9 mouse cellular contexts compared by ENCODE assay signal in the genomic region with DNA sequence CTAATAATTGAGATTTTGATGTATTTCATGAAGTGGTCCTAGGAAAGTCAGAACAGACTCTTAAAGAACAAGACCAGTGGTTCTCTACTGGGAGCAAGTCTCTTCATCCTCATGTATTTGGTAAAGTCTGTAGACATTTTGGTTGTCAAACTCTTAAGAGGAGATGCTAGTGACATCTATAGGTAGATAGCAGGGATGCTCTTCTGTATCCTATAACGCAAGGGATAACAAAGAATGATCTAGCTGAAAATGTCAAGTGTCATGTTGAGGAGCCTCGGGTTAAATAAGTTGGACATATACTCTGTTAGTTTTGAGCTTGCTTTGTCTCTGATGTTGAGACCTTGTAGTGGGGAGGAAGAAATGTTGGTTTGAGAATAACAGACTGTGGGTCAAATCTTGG. TPM values are rescaled to one million over a fixed set of nuclear protein-coding genes. Genes with fewer than 3 reads are reported as not detected.
DNase-seq lines count a peak whose midpoint lies in the region; ATAC-seq and TF ChIP-seq lines count a peak whose summit lies in the region.
"Had no signal": no experiment of that assay in that cellular context is flagged by ENCODE, and none has a peak within 500 bp of the region (broad histone marks: within the 10 kb centered on the region; RNA-seq: fewer than 3 reads in every experiment).

No protein-coding gene starts in this region.

- TF ChIP-seq RAD21 in CH12.LX (IDR thresholded peaks at IDR 0.05; ENCODE audit: low read depth, low read length) = peak; percentile 14; the same call in 1 of the 2 replicates

- intact Hi-C loops in heart, postnatal 14 days (cut with DNase I) = no loop called here

- no peak for DNase-seq in heart, postnatal 14 days
- no peak for DNase-seq in CH12.LX (ENCODE audit: extremely low read depth)
- no peak for DNase-seq in right cerebral cortex, postnatal 10 days (ENCODE audit: low spot score in 2 of 2)
- DNase-seq in kidney, adult 8-10 months = no peak
- no peak for DNase-seq in ovary, postnatal 14 days (ENCODE audit: low spot score)
- DNase-seq: layer of hippocampus, postnatal 36 days had no signal

- peak overlapping the region; percentile 98 for H3K4me2 ChIP-seq in heart, embryonic 12.5 days
- peak overlapping the region; percentile 95 for H3K4me2 ChIP-seq in CH12.LX (ENCODE audit: insufficient read depth, low read depth, poor library complexity, severe bottlenecking)
- peak overlapping the region; percentile 97 for H3K4me2 ChIP-seq in forebrain, embryonic 12.5 days
- peak overlapping the region; percentile 91 for H3K4me2 ChIP-seq in liver, embryonic 15.5 days

- 24% methylated on average over 2 of the region's 2 CpGs for WGBS in heart, embryonic 12.5 days
- WGBS in forebrain, embryonic 12.5 days = 27% methylated on average over 2 of the region's 2 CpGs
- 17% methylated on average over 2 of the region's 2 CpGs for WGBS in liver, embryonic 15.5 days (ENCODE audit: insufficient replicate concordance)

- dilution Hi-C loops in CH12.LX (cut with MboI; ENCODE audit: extremely low pct_ligation_motif_present, extremely low pct_unique_long_range_greater_than_20kb, low sequenced_read_pairs) = no loop called here

- H3K4me1 ChIP-seq in heart, embryonic 12.5 days (replicated peaks) = peaks cover 36% of the 10 kb centered on the region
- peaks cover 10 to 49% of the 10 kb centered on the region in 2 experiments for H3K4me1 ChIP-seq in CH12.LX (ENCODE audit: control insufficient read depth in 1 of 2, insufficient read depth in 2 of 2)
- peaks cover 43% of the 10 kb centered on the region for H3K4me1 ChIP-seq in forebrain, embryonic 12.5 days
- peaks cover 60% of the 10 kb centered on the region for H3K4me1 ChIP-seq in liver, embryonic 15.5 days (replicated peaks)

- no peaks in the 10 kb centered on the region for H3K27me3 ChIP-seq in heart, embryonic 12.5 days (replicated peaks)
- H3K27me3 ChIP-seq in CH12.LX (replicated peaks) = no peaks in the 10 kb centered on the region
- no peaks in the 10 kb centered on the region for H3K27me3 ChIP-seq in forebrain, embryonic 12.5 days
- no peaks in the 10 kb centered on the region for H3K27me3 ChIP-seq in liver, embryonic 15.5 days

- TF ChIP-seq EP300 in CH12.LX (IDR thresholded peaks at IDR 0.05; ENCODE audit: low read length) = no peak

- peak overlapping the region; percentile 100 for H3K9ac ChIP-seq in heart, embryonic 12.5 days
- H3K9ac ChIP-seq in CH12.LX (ENCODE audit: insufficient read depth, low read depth) = peak overlapping the region; percentile 100
- H3K9ac ChIP-seq in forebrain, embryonic 12.5 days = peak overlapping the region; percentile 99
- H3K9ac ChIP-seq in liver, embryonic 15.5 days = peak overlapping the region; percentile 98

- H3K27ac ChIP-seq in heart, embryonic 12.5 days (ENCODE audit: poor library complexity, severe bottlenecking) = no peak overlapping the region
- H3K27ac ChIP-seq in CH12.LX (ENCODE audit: insufficient read depth, low read depth) = no peak overlapping the region
- no peak overlapping the region for H3K27ac ChIP-seq in forebrain, embryonic 12.5 days
- H3K27ac ChIP-seq in liver, embryonic 15.5 days (replicated peaks) = peak overlapping the region; percentile 94

- peaks cover 48% of the 10 kb centered on the region for H3K36me3 ChIP-seq in heart, embryonic 12.5 days
- H3K36me3 ChIP-seq in CH12.LX (replicated peaks in 1 of 2; ENCODE audit: control insufficient read depth in 1 of 2, insufficient read depth in 1 of 2, low read length in 1 of 2) = peaks cover 46 to 56% of the 10 kb centered on the region in 2 experiments
- peaks cover 50% of the 10 kb centered on the region for H3K36me3 ChIP-seq in forebrain, embryonic 12.5 days (replicated peaks)
- H3K36me3 ChIP-seq in liver, embryonic 15.5 days (replicated peaks) = peaks cover 58% of the 10 kb centered on the region

- no peaks in the 10 kb centered on the region for H3K9me3 ChIP-seq in heart, embryonic 12.5 days (replicated peaks)
- H3K9me3 ChIP-seq in CH12.LX (replicated peaks; ENCODE audit: low read length) = no peaks in the 10 kb centered on the region
- H3K9me3 ChIP-seq in forebrain, embryonic 12.5 days = no peaks in the 10 kb centered on the region
- no peaks in the 10 kb centered on the region for H3K9me3 ChIP-seq in liver, embryonic 15.5 days (replicated peaks)

- H3K79me2 ChIP-seq in CH12.LX (replicated peaks; ENCODE audit: control insufficient read depth, extremely low read depth, insufficient read depth, poor library complexity, severe bottlenecking) = peaks cover 46% of the 10 kb centered on the region

- ATAC-seq in heart, embryonic 12.5 days (ENCODE audit: insufficient number of reproducible peaks, low FRiP score) = no peak
- no peak for ATAC-seq in forebrain, embryonic 12.5 days (ENCODE audit: low FRiP score)
- no peak for ATAC-seq in liver, embryonic 15.5 days (ENCODE audit: insufficient read depth)

- in situ Hi-C loops in CH12.LX (cut with MboI; ENCODE audit: low pct_ligation_motif_present, low pct_unique_long_range_greater_than_20kb, low sequenced_read_pairs) = loop anchor here (5.0 kb wide), 1 partner anchor 36 kb away; a partner anchor contains a TSS

- TF ChIP-seq POLR2A in CH12.LX (IDR thresholded peaks at IDR 0.05; ENCODE audit: low read depth, low read length) = no peak

- peak overlapping the region; percentile 97 for H3K4me3 ChIP-seq in heart, embryonic 12.5 days
- peak overlapping the region; percentile 78 to 94 (median 85) for H3K4me3 ChIP-seq in CH12.LX (replicated peaks in 1 of 3; ENCODE audit: low read depth in 2 of 3, low read length in 2 of 3, poor library complexity in 1 of 3)
- H3K4me3 ChIP-seq in forebrain, embryonic 12.5 days (replicated peaks) = peak overlapping the region; percentile 99
- peak overlapping the region; percentile 86 for H3K4me3 ChIP-seq in liver, embryonic 15.5 days (replicated peaks)

- peak in 1 of 2 experiments; percentile 46; a peak in 2 of 4 replicates for TF ChIP-seq CTCF in CH12.LX (conservative IDR thresholded peaks at IDR 0.05 in 1 of 2, IDR thresholded peaks at IDR 0.05 in 1 of 2; ENCODE audit: low read depth in 2 of 2, low read length in 2 of 2)

TF ChIP-seq in CH12.LX, 34 proteins besides CTCF, POLR2A, EP300 and RAD21:
- TF ChIP-seq NELFE (IDR thresholded peaks at IDR 0.05; ENCODE audit: low read depth, low read length) = no peak
- TF ChIP-seq MXI1 (IDR thresholded peaks at IDR 0.05; ENCODE audit: low read depth, low read length) = 0 out of 2 replicates have a peak, but pooled peaks have one; percentile 34
- peak; percentile 84 for TF ChIP-seq SIN3A (IDR thresholded peaks at IDR 0.05; ENCODE audit: low read length)
- no peak for TF ChIP-seq MYC (IDR thresholded peaks at IDR 0.05; ENCODE audit: low read depth, low read length)
- TF ChIP-seq MAX (IDR thresholded peaks at IDR 0.05; ENCODE audit: low read length) = 0 out of 2 replicates have a peak, but pooled peaks have one; percentile 36

RNA-seq across cellular contexts. Expression of a gene that starts 1.3 kb away (rescaled TPM):
- polyA plus RNA-seq in heart, embryonic 12.5 days (2016; fragmentation: Nextera tagmentation; extraction: Ambion mirVana) = 102 and 109 TPM in 2 replicates
- total RNA-seq in heart, postnatal 14 days (2021) = 10 to 100 TPM; 90.8 to 99.1 TPM
- total RNA-seq in CH12.LX (2012; rRNA removed) (151 and 202 TPM in 2 replicates), CH12.LX (2014; rRNA removed) (190 and 209 TPM in 2 replicates)
- 185 and 244 TPM in 2 replicates for polyA plus RNA-seq in CH12.LX (2012; ENCODE audit: insufficient read length, low read depth)
- polyA plus RNA-seq in forebrain, embryonic 12.5 days (2016; fragmentation: Nextera tagmentation; extraction: Ambion mirVana) = 156 and 175 TPM in 2 replicates
- polyA plus RNA-seq in liver, embryonic 15.5 days (2015; fragmentation: Nextera tagmentation; extraction: Ambion mirVana) = 59.8 and 63.4 TPM in 2 replicates

RNA-seq across cellular contexts. Expression of a gene that starts 2.8 kb away (rescaled TPM):
- 114 and 118 TPM in 2 replicates for polyA plus RNA-seq in heart, embryonic 12.5 days (2016; fragmentation: Nextera tagmentation; extraction: Ambion mirVana)
- total RNA-seq in heart, postnatal 14 days (2021) = 10 to 100 TPM; 65.7 to 67.1 TPM
- 109 and 125 TPM in 2 replicates for total RNA-seq in CH12.LX (2012; rRNA removed)
- total RNA-seq in CH12.LX (2014; rRNA removed) = 108 and 119 TPM in 2 replicates
- polyA plus RNA-seq in CH12.LX (2012; ENCODE audit: insufficient read length, low read depth) = 127 and 132 TPM in 2 replicates
- 140 TPM in 2 replicates for polyA plus RNA-seq in forebrain, embryonic 12.5 days (2016; fragmentation: Nextera tagmentation; extraction: Ambion mirVana)
- 59.7 and 59.9 TPM in 2 replicates for polyA plus RNA-seq in liver, embryonic 15.5 days (2015; fragmentation: Nextera tagmentation; extraction: Ambion mirVana)

RNA-seq across cellular contexts. Expression of a gene that starts 8.8 kb away (rescaled TPM):
- 28.8 and 34.4 TPM in 2 replicates for polyA plus RNA-seq in heart, embryonic 12.5 days (2016; fragmentation: Nextera tagmentation; extraction: Ambion mirVana)
- total RNA-seq in heart, postnatal 14 days (2021) = 10 to 100 TPM; 28.0 to 42.2 TPM
- total RNA-seq in CH12.LX (2012; rRNA removed) = 48.0 and 50.4 TPM in 2 replicates
- 36.3 and 41.2 TPM in 2 replicates for total RNA-seq in CH12.LX (2014; rRNA removed)
- 45.1 and 57.0 TPM in 2 replicates for polyA plus RNA-seq in CH12.LX (2012; ENCODE audit: insufficient read length, low read depth)
- polyA plus RNA-seq in forebrain, embryonic 12.5 days (2016; fragmentation: Nextera tagmentation; extraction: Ambion mirVana) = 45.1 and 50.7 TPM in 2 replicates
- polyA plus RNA-seq in liver, embryonic 15.5 days (2015; fragmentation: Nextera tagmentation; extraction: Ambion mirVana) = 19.3 and 20.5 TPM in 2 replicates

RNA-seq across cellular contexts. Expression of a gene that starts 13.6 kb away (rescaled TPM):
- polyA plus RNA-seq in heart, embryonic 12.5 days (2016; fragmentation: Nextera tagmentation; extraction: Ambion mirVana) = not detected in 2 replicates
- not detected for total RNA-seq in heart, postnatal 14 days (2021)
- total RNA-seq in CH12.LX (2012; rRNA removed) = 0.21 TPM in 1 of 2 replicates, not detected in the other
- total RNA-seq in CH12.LX (2014; rRNA removed) = not detected in 2 replicates
- polyA plus RNA-seq in CH12.LX (2012; ENCODE audit: insufficient read length, low read depth) = 0.23 TPM in 1 of 2 replicates, not detected in the other
- not detected in 2 replicates for polyA plus RNA-seq in forebrain, embryonic 12.5 days (2016; fragmentation: Nextera tagmentation; extraction: Ambion mirVana)
- not detected in 2 replicates for polyA plus RNA-seq in liver, embryonic 15.5 days (2015; fragmentation: Nextera tagmentation; extraction: Ambion mirVana)
- total RNA-seq: layer of hippocampus, postnatal 36 days had no signal

RNA-seq across cellular contexts. Expression of a gene that starts 31.9 kb away (rescaled TPM):
- polyA plus RNA-seq in heart, embryonic 12.5 days (2016; fragmentation: Nextera tagmentation; extraction: Ambion mirVana) = 17.3 and 18.8 TPM in 2 replicates
- 1 to 10 TPM; 6.8 to 9.1 TPM for total RNA-seq in heart, postnatal 14 days (2021)
- 14.1 and 21.9 TPM in 2 replicates for total RNA-seq in CH12.LX (2012; rRNA removed)
- 6.4 and 7.3 TPM in 2 replicates for total RNA-seq in CH12.LX (2014; rRNA removed)
- 10.4 and 11.7 TPM in 2 replicates for polyA plus RNA-seq in CH12.LX (2012; ENCODE audit: insufficient read length, low read depth)
- polyA plus RNA-seq in forebrain, embryonic 12.5 days (2016; fragmentation: Nextera tagmentation; extraction: Ambion mirVana) = 32.1 and 33.7 TPM in 2 replicates
- 9.9 and 11.0 TPM in 2 replicates for polyA plus RNA-seq in liver, embryonic 15.5 days (2015; fragmentation: Nextera tagmentation; extraction: Ambion mirVana)
